Mouse (Mus musculus): ENCODE results near the gene Mapk3. TPM values are rescaled to one million over a fixed set of nuclear protein-coding genes. Genes with fewer than 3 reads are reported as not detected.

The Mapk3 gene
- total RNA-seq, 2 experiments from 2014 or later, result 16.2 to 20.7 TPM

GRCm38 (mm10) chr7:126802134-126802889, 42.9 kb downstream of the Mapk3 start:
- DNase-seq (ENCODE audit: low spot score), result peak; percentile 87

GRCm38 (mm10) chr7:126803181-126803580, 43.8 kb downstream of the Mapk3 start:
- DNase-seq (ENCODE audit: low spot score), result no peak

- DNase-seq (ENCODE audit: low spot score), result no peak
Observed at GRCm38 (mm10) chr7:126803751-126804150, 44.4 kb downstream of the Mapk3 start.

GRCm38 (mm10) chr7:126806956-126807355, 47.6 kb downstream of the Mapk3 start:
- DNase-seq (ENCODE audit: low spot score), result peak; percentile 66

- peak; percentile 78 for DNase-seq (ENCODE audit: low spot score)
Observed at GRCm38 (mm10) chr7:126807405-126807804, 48.0 kb downstream of the Mapk3 start.

- DNase-seq (ENCODE audit: low spot score), result peak; percentile 90
Observed at GRCm38 (mm10) chr7:126808703-126809455, 49.5 kb downstream of the Mapk3 start.

GRCm38 (mm10) chr7:126809723-126810369, 50.4 kb downstream of the Mapk3 start:
- no peak for DNase-seq (ENCODE audit: low spot score)

Other genes with a start within 250 kb of the Mapk3 start
- gene Eif3c, start 193.2 kb upstream of the Mapk3 start, total RNA-seq (2021), result 100 to 1,000 TPM; 167 to 171 TPM
- under 1 TPM; 0.47 to 0.59 TPM for gene Apobr, start 174.7 kb upstream of the Mapk3 start, total RNA-seq (2021)
- gene Cln3, start 173.8 kb upstream of the Mapk3 start, total RNA-seq (2021), result 10 to 100 TPM; 12.7 to 14.4 TPM
- under 1 TPM in 1 of 2 experiments, not detected in 1; 0.31 TPM for gene Il27, start 164.7 kb upstream of the Mapk3 start, total RNA-seq (2021)
- gene Nupr1, start 128.7 kb upstream of the Mapk3 start, total RNA-seq (2021), result 1 to 10 TPM; 7.5 to 8.8 TPM
- gene Sgf29, start 110.3 kb upstream of the Mapk3 start, total RNA-seq (2021), result 10 to 100 TPM; 29.1 to 33.1 TPM
- gene Sult1a1, start 83.2 kb upstream of the Mapk3 start, total RNA-seq (2021), result 10 to 100 TPM; 11.1 to 15.9 TPM
- 10 to 100 TPM; 37.1 to 42.2 TPM for gene Bola2, start 64.2 kb upstream of the Mapk3 start, total RNA-seq (2021)
- 1 to 10 TPM; 1.9 to 2.8 TPM for gene Slx1b, start 63.8 kb upstream of the Mapk3 start, total RNA-seq (2021)
- 1 to 10 TPM; 2.0 to 2.4 TPM for gene Coro1a, start 51.8 kb upstream of the Mapk3 start, total RNA-seq (2021)
- gene Gdpd3, start 6.7 kb downstream of the Mapk3 start, total RNA-seq (2021), result under 1 TPM in 1 of 2 experiments, not detected in 1; 0.46 TPM
- 100 to 1,000 TPM in 1 of 2 experiments, 10 to 100 TPM in 1; 84.9 to 101 TPM for gene Ypel3, start 17.4 kb downstream of the Mapk3 start, total RNA-seq (2021)
- gene Tbx6, start 21.9 kb downstream of the Mapk3 start, total RNA-seq (2021), result under 1 TPM; 0.52 to 0.59 TPM
- gene Ppp4c, start 32.9 kb downstream of the Mapk3 start, total RNA-seq (2021), result 10 to 100 TPM; 20.5 TPM
- gene Fam57b, start 38.1 kb downstream of the Mapk3 start, total RNA-seq (2021), result 10 to 100 TPM; 65.3 to 75.7 TPM
- not detected for gene 4930451I11Rik, start 72.0 kb downstream of the Mapk3 start, total RNA-seq (2021)
- not detected for gene Doc2a, start 87.8 kb downstream of the Mapk3 start, total RNA-seq (2021)
- gene Hirip3, start 102.4 kb downstream of the Mapk3 start, total RNA-seq (2021), result 1 to 10 TPM; 5.0 to 5.4 TPM
- gene Ino80e, start 102.8 kb downstream of the Mapk3 start, total RNA-seq (2021), result 10 to 100 TPM in 1 of 2 experiments, 1 to 10 TPM in 1; 8.4 to 12.3 TPM
- 10 to 100 TPM; 19.7 to 21.9 TPM for gene Taok2, start 125.1 kb downstream of the Mapk3 start, total RNA-seq (2021)
- 10 to 100 TPM in 1 of 2 experiments, 1 to 10 TPM in 1; 9.9 to 12.1 TPM for gene Tmem219, start 163.3 kb downstream of the Mapk3 start, total RNA-seq (2021)
- gene Kctd13, start 169.3 kb downstream of the Mapk3 start, total RNA-seq (2021), result 1 to 10 TPM; 2.6 to 2.7 TPM
- not detected for gene Asphd1, start 190.0 kb downstream of the Mapk3 start, total RNA-seq (2021)
- 1 to 10 TPM in 1 of 2 experiments, under 1 TPM in 1; 0.87 to 1.2 TPM for gene Sez6l2, start 191.0 kb downstream of the Mapk3 start, total RNA-seq (2021)
- 10 to 100 TPM; 30.7 to 31.5 TPM for gene Cdipt, start 216.3 kb downstream of the Mapk3 start, total RNA-seq (2021)
- gene Cdiptos, start 216.5 kb downstream of the Mapk3 start, total RNA-seq (2021), result under 1 TPM in 1 of 2 experiments, not detected in 1; 0.24 TPM